Mouse (Mus musculus): ENCODE data around the gene Cdc42bpg. TPM values are rescaled to one million over a fixed set of nuclear protein-coding genes. Genes with fewer than 3 reads are reported as not detected.

Cdc42bpg gene
- polyA plus RNA-seq, 1 experiment from 2014 or later: 2.2 TPM

GRCm38 (mm10) chr19:6272738-6273137 lies 33.5 kb upstream of the Cdc42bpg start:
- no peak overlapping the region for H3K4me3 ChIP-seq (ENCODE audit: low read depth, low read length)
- H3K27me3 ChIP-seq (ENCODE audit: control insufficient read depth, insufficient read depth, low read length): no peaks in the 10 kb centered on the region
- H3K4me1 ChIP-seq (ENCODE audit: control insufficient read depth, insufficient read depth, low read length): peaks cover 10% of the 10 kb centered on the region; the same call in 1 of the 2 replicates
- 70% methylated on average over 4 of the region's 4 CpGs for WGBS
- no peak overlapping the region for H3K9ac ChIP-seq (replicated peaks; ENCODE audit: low read depth, low read length)
- H3K27ac ChIP-seq (ENCODE audit: low read length): 0 out of 2 replicates have a peak overlapping the region, but pooled peaks have one; percentile 6
- ATAC-seq (ENCODE audit: insufficient number of reproducible peaks, insufficient read depth, low FRiP score, low read depth): no peak
- no peaks in the 10 kb centered on the region for H3K36me3 ChIP-seq (ENCODE audit: control insufficient read depth, insufficient read depth, low read length)
- H3K4me2 ChIP-seq (replicated peaks; ENCODE audit: low read depth, low read length): no peak overlapping the region
- H3K9me3 ChIP-seq (ENCODE audit: control insufficient read depth, low read depth, low read length): no peaks in the 10 kb centered on the region

- H3K27me3 ChIP-seq (ENCODE audit: control insufficient read depth, insufficient read depth, low read length): no peaks in the 10 kb centered on the region
- no peak for ATAC-seq (ENCODE audit: insufficient number of reproducible peaks, insufficient read depth, low FRiP score, low read depth)
- no peak overlapping the region for H3K4me3 ChIP-seq (ENCODE audit: low read depth, low read length)
- 75% methylated on average over 4 of the region's 4 CpGs for WGBS
- peaks cover 16% of the 10 kb centered on the region for H3K4me1 ChIP-seq (ENCODE audit: control insufficient read depth, insufficient read depth, low read length)
- no peak overlapping the region for H3K4me2 ChIP-seq (replicated peaks; ENCODE audit: low read depth, low read length)
- H3K9ac ChIP-seq (replicated peaks; ENCODE audit: low read depth, low read length): no peak overlapping the region
- no peaks in the 10 kb centered on the region for H3K9me3 ChIP-seq (ENCODE audit: control insufficient read depth, low read depth, low read length)
- H3K27ac ChIP-seq (ENCODE audit: low read length): no peak overlapping the region
- no peaks in the 10 kb centered on the region for H3K36me3 ChIP-seq (ENCODE audit: control insufficient read depth, insufficient read depth, low read length)
Measured at GRCm38 (mm10) chr19:6273592-6273991, 32.7 kb upstream of the Cdc42bpg start.

GRCm38 (mm10) chr19:6273998-6274608 lies 32.2 kb upstream of the Cdc42bpg start:
- no peaks in the 10 kb centered on the region for H3K27me3 ChIP-seq (ENCODE audit: control insufficient read depth, insufficient read depth, low read length)
- WGBS: 88% methylated on average over 13 of the region's 13 CpGs
- H3K9ac ChIP-seq (replicated peaks; ENCODE audit: low read depth, low read length): no peak overlapping the region
- no peak overlapping the region for H3K27ac ChIP-seq (ENCODE audit: low read length)
- H3K4me3 ChIP-seq (ENCODE audit: low read depth, low read length): no peak overlapping the region
- ATAC-seq (ENCODE audit: insufficient number of reproducible peaks, insufficient read depth, low FRiP score, low read depth): no peak
- peaks cover 21% of the 10 kb centered on the region for H3K4me1 ChIP-seq (ENCODE audit: control insufficient read depth, insufficient read depth, low read length)
- H3K4me2 ChIP-seq (replicated peaks; ENCODE audit: low read depth, low read length): no peak overlapping the region
- no peaks in the 10 kb centered on the region for H3K36me3 ChIP-seq (ENCODE audit: control insufficient read depth, insufficient read depth, low read length)
- no peaks in the 10 kb centered on the region for H3K9me3 ChIP-seq (ENCODE audit: control insufficient read depth, low read depth, low read length)

GRCm38 (mm10) chr19:6275740-6276389 lies 30.4 kb upstream of the Cdc42bpg start:
- Histone ChIP-seq H3K4me2 (replicated peaks; ENCODE audit: low read depth, low read length) (peak overlapping the region; percentile 88), H3K9ac (replicated peaks; ENCODE audit: low read depth, low read length) (peak overlapping the region; percentile 34; the same call in 1 of the 2 replicates), H3K27me3 (ENCODE audit: control insufficient read depth, insufficient read depth, low read length) (no peaks in the 10 kb centered on the region), H3K9me3 (ENCODE audit: control insufficient read depth, low read depth, low read length) (no peaks in the 10 kb centered on the region), H3K27ac (ENCODE audit: low read length) (peak overlapping the region; percentile 81), H3K4me3 (ENCODE audit: low read depth, low read length) (peak overlapping the region; percentile 82), H3K4me1 (ENCODE audit: control insufficient read depth, insufficient read depth, low read length) (peaks cover 32% of the 10 kb centered on the region), H3K36me3 (ENCODE audit: control insufficient read depth, insufficient read depth, low read length) (no peaks in the 10 kb centered on the region)
- WGBS: 5% methylated on average over 15 of the region's 15 CpGs
- ATAC-seq (ENCODE audit: insufficient number of reproducible peaks, insufficient read depth, low FRiP score, low read depth): 0 out of 2 replicates have a peak, but pooled peaks have one; percentile 0

GRCm38 (mm10) chr19:6276426-6277421 lies 29.5 kb upstream of the Cdc42bpg start, which contains the start of gene Ehd1:
Gene Ehd1 (plus strand): TSS chr19:6276725.
- WGBS: under 1% methylated on average over 105 of the region's 106 CpGs

GRCm38 (mm10) chr19:6277661-6278438 lies 28.4 kb upstream of the Cdc42bpg start:
- no peaks in the 10 kb centered on the region for H3K9me3 ChIP-seq (ENCODE audit: control insufficient read depth, low read depth, low read length)
- peak overlapping the region; percentile 75; the same call in 1 of the 2 replicates for H3K27ac ChIP-seq (ENCODE audit: low read length)
- peak overlapping the region; percentile 80 for H3K9ac ChIP-seq (replicated peaks; ENCODE audit: low read depth, low read length)
- H3K27me3 ChIP-seq (ENCODE audit: control insufficient read depth, insufficient read depth, low read length): no peaks in the 10 kb centered on the region
- peaks cover 32% of the 10 kb centered on the region for H3K4me1 ChIP-seq (ENCODE audit: control insufficient read depth, insufficient read depth, low read length)
- WGBS: 6% methylated on average over 10 of the region's 10 CpGs
- H3K4me2 ChIP-seq (replicated peaks; ENCODE audit: low read depth, low read length): peak overlapping the region; percentile 88
- ATAC-seq (ENCODE audit: insufficient number of reproducible peaks, insufficient read depth, low FRiP score, low read depth): peak; percentile 11; the same call in 1 of the 2 replicates
- H3K4me3 ChIP-seq (ENCODE audit: low read depth, low read length): peak overlapping the region; percentile 82
- peaks cover 19% of the 10 kb centered on the region; the same call in 1 of the 2 replicates for H3K36me3 ChIP-seq (ENCODE audit: control insufficient read depth, insufficient read depth, low read length)

More at GRCm38 (mm10) chr19:6276426-6277421, 29.5 kb upstream of the Cdc42bpg start, which contains the start of gene Ehd1:
- peak within 1 kb of the TSS; percentile 88 for H3K4me2 ChIP-seq (replicated peaks; ENCODE audit: low read depth, low read length)
- peak within 1 kb of the TSS; percentile 80 for H3K9ac ChIP-seq (replicated peaks; ENCODE audit: low read depth, low read length)
- H3K4me3 ChIP-seq (ENCODE audit: low read depth, low read length): peak within 1 kb of the TSS; percentile 82
- H3K27ac ChIP-seq (ENCODE audit: low read length): peak within 1 kb of the TSS; percentile 81
- H3K36me3 ChIP-seq (ENCODE audit: control insufficient read depth, insufficient read depth, low read length): peaks cover 8% of the 10 kb centered on the region; the same call in 1 of the 2 replicates
- no peaks in the 10 kb centered on the region for H3K9me3 ChIP-seq (ENCODE audit: control insufficient read depth, low read depth, low read length)
- no peaks in the 10 kb centered on the region for H3K27me3 ChIP-seq (ENCODE audit: control insufficient read depth, insufficient read depth, low read length)
- H3K4me1 ChIP-seq (ENCODE audit: control insufficient read depth, insufficient read depth, low read length): peaks cover 32% of the 10 kb centered on the region
- peak; percentile 94 for ATAC-seq (ENCODE audit: insufficient number of reproducible peaks, insufficient read depth, low FRiP score, low read depth)

GRCm38 (mm10) chr19:6278439-6279073 lies 27.7 kb upstream of the Cdc42bpg start:
- H3K27ac ChIP-seq (ENCODE audit: low read length): peak overlapping the region; percentile 75; the same call in 1 of the 2 replicates
- H3K9me3 ChIP-seq (ENCODE audit: control insufficient read depth, low read depth, low read length): no peaks in the 10 kb centered on the region
- H3K36me3 ChIP-seq (ENCODE audit: control insufficient read depth, insufficient read depth, low read length): peaks cover 25% of the 10 kb centered on the region; the same call in 1 of the 2 replicates
- no peak for ATAC-seq (ENCODE audit: insufficient number of reproducible peaks, insufficient read depth, low FRiP score, low read depth)
- H3K9ac ChIP-seq (replicated peaks; ENCODE audit: low read depth, low read length): peak overlapping the region; percentile 80; the same call in 1 of the 2 replicates
- H3K4me1 ChIP-seq (ENCODE audit: control insufficient read depth, insufficient read depth, low read length): peaks cover 32% of the 10 kb centered on the region
- peak overlapping the region; percentile 88 for H3K4me2 ChIP-seq (replicated peaks; ENCODE audit: low read depth, low read length)
- H3K27me3 ChIP-seq (ENCODE audit: control insufficient read depth, insufficient read depth, low read length): no peaks in the 10 kb centered on the region
- peak overlapping the region; percentile 82 for H3K4me3 ChIP-seq (ENCODE audit: low read depth, low read length)
- 25% methylated on average over 6 of the region's 6 CpGs for WGBS

Measured in stomach, embryonic 14.5 days (tissue).